Mouse (Mus musculus) heart, embryonic 13.5 days (tissue): ENCODE data around the gene Fndc10. TPM values are rescaled to one million over a fixed set of nuclear protein-coding genes. Genes with fewer than 3 reads are reported as not detected.
A peak's percentile ranks its signal among the peaks of the same experiment; 100 is the strongest.
"Not testable (repeated sequence)": the region's sequence is repeated elsewhere in the genome, so short reads cannot be mapped to it uniquely, and the experiment has no call there.

Source experiments
- ATAC-seq: fragments of 200-750 bp; cut with Nextera tagmentation; 2 replicates; pipeline ENCODE4 v1.8.0; 2017; ENCODE audit warnings: moderate TSS enrichment; ENCODE audit not compliant: insufficient number of reproducible peaks, low FRiP score, low TSS enrichment; ENCODE audit errors: extremely low read depth
- H3K27ac ChIP-seq: fragments of 300-500 bp; sonication (generic); replicated peaks from 2 replicates; pipeline ENCODE4 v1.5.1; 2015; ENCODE audit warnings: moderate library complexity, mild to moderate bottlenecking, inconsistent platforms
- H3K27me3 ChIP-seq: fragments of 300-500 bp; sonication (generic); replicated peaks from 2 replicates; pipeline ENCODE4 v1.6.1; 2015; ENCODE audit warnings: mild to moderate bottlenecking, inconsistent platforms
- H3K36me3 ChIP-seq: fragments of 300-500 bp; sonication (generic); 2 replicates; pipeline ENCODE4 v1.6.1; 2015; ENCODE audit warnings: mild to moderate bottlenecking, inconsistent platforms
- H3K4me1 ChIP-seq: fragments of 300-500 bp; sonication (generic); 2 replicates; pipeline ENCODE4 v1.6.1; 2015; ENCODE audit warnings: inconsistent platforms
- H3K4me2 ChIP-seq: fragments of 300-500 bp; sonication (generic); 2 replicates; pipeline ENCODE4 v1.6.1; 2015; ENCODE audit warnings: inconsistent platforms, mild to moderate bottlenecking, moderate library complexity
- H3K4me3 ChIP-seq: fragments of 300-500 bp; sonication (generic); 2 replicates; pipeline ENCODE4 v1.5.1; 2015; ENCODE audit warnings: moderate library complexity, mild to moderate bottlenecking, inconsistent platforms
- H3K9ac ChIP-seq: fragments of 300-500 bp; sonication (generic); 2 replicates; pipeline ENCODE4 v1.6.1; 2015; ENCODE audit warnings: inconsistent platforms, mild to moderate bottlenecking, moderate library complexity
- H3K9me3 ChIP-seq: fragments of 300-500 bp; sonication (generic); 2 replicates; pipeline ENCODE4 v1.6.1; 2016; ENCODE audit warnings: inconsistent platforms
- WGBS: fragments of 180-500 bp; shearing (Covaris S2); methylation state at CpG from one replicate; pipeline ENCODE4 v1.1.7; 2015; ENCODE audit warnings: mixed read lengths; 5-methylcytosine and 5-hydroxymethylcytosine counted together
- polyA plus RNA-seq: library from polyadenylated mRNA; unstranded; fragments of >200 nt; fragmentation: Nextera tagmentation; extraction: Ambion mirVana; gene quantifications from 2 replicates; pipeline ENCODE4 v1.2.1, GENCODE M21; 2015

The Fndc10 gene
- polyA plus RNA-seq, 1 experiment from 2014 or later, result 1.1 TPM

GRCm38 (mm10) chr4:155656214-155656751 is 37.9 kb upstream of the Fndc10 start:
- no peak overlapping the region for H3K9ac ChIP-seq
- WGBS, result 84% methylated on average over 13 of the region's 13 CpGs
- no peak overlapping the region for H3K4me3 ChIP-seq
- ATAC-seq, result no peak
- peaks cover 50% of the 10 kb centered on the region for H3K27me3 ChIP-seq
- peaks cover 45% of the 10 kb centered on the region for H3K36me3 ChIP-seq
- no peaks in the 10 kb centered on the region for H3K9me3 ChIP-seq
- H3K27ac ChIP-seq, result no peak overlapping the region
- H3K4me1 ChIP-seq, result peaks cover 56% of the 10 kb centered on the region
- H3K4me2 ChIP-seq, result no peak overlapping the region

- Histone ChIP-seq H3K4me2 (no peak overlapping the region), H3K4me3 (no peak overlapping the region), H3K9ac (no peak overlapping the region), H3K9me3 (no peaks in the 10 kb centered on the region), H3K36me3 (peaks cover 48% of the 10 kb centered on the region), H3K27me3 (peaks cover 30% of the 10 kb centered on the region), H3K27ac (no peak overlapping the region), H3K4me1 (peaks cover 39% of the 10 kb centered on the region)
- WGBS, result 85% methylated on average over 10 of the region's 10 CpGs
- no peak for ATAC-seq
These were observed 35.2 kb upstream of the Fndc10 start for GRCm38 (mm10) chr4:155658961-155659360.

- 49% methylated on average over 12 of the region's 12 CpGs for WGBS
- H3K4me1 ChIP-seq, result peaks cover 23% of the 10 kb centered on the region
- H3K27ac ChIP-seq, result no peak overlapping the region; the same call in 1 of the 2 replicates
- H3K4me3 ChIP-seq, result no peak overlapping the region
- H3K9ac ChIP-seq, result peak overlapping the region; percentile 38; the same call in 1 of the 2 replicates
- peaks cover 56% of the 10 kb centered on the region for H3K36me3 ChIP-seq
- no peaks in the 10 kb centered on the region for H3K9me3 ChIP-seq
- peaks cover 13% of the 10 kb centered on the region; the same call in 1 of the 2 replicates for H3K27me3 ChIP-seq
- no peak overlapping the region for H3K4me2 ChIP-seq
- ATAC-seq, result no peak; the same call in 1 of the 2 replicates
These were observed 33.5 kb upstream of the Fndc10 start for GRCm38 (mm10) chr4:155660641-155661040.

- no peaks in the 10 kb centered on the region for H3K9me3 ChIP-seq
- H3K27me3 ChIP-seq, result no peaks in the 10 kb centered on the region
- H3K9ac ChIP-seq, result no peak overlapping the region
- H3K36me3 ChIP-seq, result peaks cover 18% of the 10 kb centered on the region; the same call in 1 of the 2 replicates
- H3K27ac ChIP-seq, result no peak overlapping the region
- ATAC-seq, result no peak
- peaks cover 21% of the 10 kb centered on the region for H3K4me1 ChIP-seq
- no peak overlapping the region for H3K4me3 ChIP-seq
- H3K4me2 ChIP-seq, result no peak overlapping the region
These were observed 27.2 kb upstream of the Fndc10 start for GRCm38 (mm10) chr4:155666903-155667302.

GRCm38 (mm10) chr4:155668689-155669597 is 25.2 kb upstream of the Fndc10 start, which contains the start of gene Mib2:
Gene Mib2 (minus strand): TSS chr4:155669198.
- Histone ChIP-seq H3K4me3 (peak within 1 kb of the TSS; percentile 71), H3K9ac (peak within 1 kb of the TSS; percentile 86), H3K4me1 (peaks cover 12% of the 10 kb centered on the region), H3K4me2 (peak within 1 kb of the TSS; percentile 83), H3K27ac (peak within 1 kb of the TSS; percentile 46), H3K9me3 (no peaks in the 10 kb centered on the region), H3K27me3 (no peaks in the 10 kb centered on the region), H3K36me3 (peaks cover 15% of the 10 kb centered on the region; the same call in 1 of the 2 replicates)
- WGBS, result under 1% methylated on average over 73 of the region's 73 CpGs
- ATAC-seq, result peak; percentile 98

- Histone ChIP-seq H3K4me3 (peak overlapping the region; percentile 71), H3K27me3 (no peaks in the 10 kb centered on the region), H3K27ac (peak overlapping the region; percentile 46), H3K4me1 (peaks cover 12% of the 10 kb centered on the region), H3K9ac (peak overlapping the region; percentile 86), H3K36me3 (peaks cover 10% of the 10 kb centered on the region; the same call in 1 of the 2 replicates), H3K4me2 (peak overlapping the region; percentile 83), H3K9me3 (no peaks in the 10 kb centered on the region)
- no peak; the same call in none of the 2 replicates for ATAC-seq
- WGBS, result 2% methylated on average over 8 of the region's 8 CpGs
These were observed 24.5 kb upstream of the Fndc10 start for GRCm38 (mm10) chr4:155669598-155670075.

- not testable (repeated sequence) for ATAC-seq, H3K27ac ChIP-seq, H3K27me3 ChIP-seq, H3K4me2 ChIP-seq, H3K36me3 ChIP-seq, H3K9ac ChIP-seq, H3K9me3 ChIP-seq
- H3K4me1 ChIP-seq, result peaks cover 12% of the 10 kb centered on the region
- 70% methylated on average over 4 of the region's 4 CpGs for WGBS
- H3K4me3 ChIP-seq, result peak overlapping the region; percentile 71; the same call in 1 of the 2 replicates
These were observed 23.9 kb upstream of the Fndc10 start for GRCm38 (mm10) chr4:155670236-155670635.

GRCm38 (mm10) chr4:155672082-155672481 is 22.1 kb upstream of the Fndc10 start:
- Histone ChIP-seq H3K27ac (no peak overlapping the region), H3K9ac (no peak overlapping the region), H3K4me3 (no peak overlapping the region), H3K4me1 (peaks cover 12% of the 10 kb centered on the region), H3K27me3 (no peaks in the 10 kb centered on the region), H3K36me3 (no peaks in the 10 kb centered on the region), H3K9me3 (no peaks in the 10 kb centered on the region), H3K4me2 (no peak overlapping the region)
- ATAC-seq, result no peak
- 43% methylated on average over 2 of the region's 2 CpGs for WGBS

GRCm38 (mm10) chr4:155675991-155676390 is 18.2 kb upstream of the Fndc10 start:
- no peaks in the 10 kb centered on the region for H3K4me1 ChIP-seq
- H3K4me2 ChIP-seq, result no peak overlapping the region
- no peaks in the 10 kb centered on the region for H3K27me3 ChIP-seq
- WGBS, result 64% methylated on average over 2 of the region's 2 CpGs
- no peak overlapping the region for H3K27ac ChIP-seq
- no peak overlapping the region for H3K4me3 ChIP-seq
- H3K36me3 ChIP-seq, result no peaks in the 10 kb centered on the region
- no peak overlapping the region for H3K9ac ChIP-seq
- H3K9me3 ChIP-seq, result no peaks in the 10 kb centered on the region
- no peak for ATAC-seq

- 89% methylated on average over 16 of the region's 19 CpGs for WGBS
- H3K9ac ChIP-seq, H3K36me3 ChIP-seq, H3K4me3 ChIP-seq, H3K27ac ChIP-seq, ATAC-seq, H3K9me3 ChIP-seq, H3K4me2 ChIP-seq, H3K27me3 ChIP-seq, H3K4me1 ChIP-seq: not testable (repeated sequence)
These were observed 10.4 kb upstream of the Fndc10 start for GRCm38 (mm10) chr4:155683670-155684277.

GRCm38 (mm10) chr4:155687764-155688163 is 6.4 kb upstream of the Fndc10 start:
- not testable (repeated sequence) for H3K27ac ChIP-seq, ATAC-seq, H3K36me3 ChIP-seq, H3K4me1 ChIP-seq, H3K9me3 ChIP-seq, H3K4me2 ChIP-seq, H3K9ac ChIP-seq, H3K4me3 ChIP-seq
- 58% methylated on average over 4 of the region's 4 CpGs for WGBS
- H3K27me3 ChIP-seq, result peaks cover 10% of the 10 kb centered on the region; the same call in 1 of the 2 replicates
